In the genomic region with DNA sequence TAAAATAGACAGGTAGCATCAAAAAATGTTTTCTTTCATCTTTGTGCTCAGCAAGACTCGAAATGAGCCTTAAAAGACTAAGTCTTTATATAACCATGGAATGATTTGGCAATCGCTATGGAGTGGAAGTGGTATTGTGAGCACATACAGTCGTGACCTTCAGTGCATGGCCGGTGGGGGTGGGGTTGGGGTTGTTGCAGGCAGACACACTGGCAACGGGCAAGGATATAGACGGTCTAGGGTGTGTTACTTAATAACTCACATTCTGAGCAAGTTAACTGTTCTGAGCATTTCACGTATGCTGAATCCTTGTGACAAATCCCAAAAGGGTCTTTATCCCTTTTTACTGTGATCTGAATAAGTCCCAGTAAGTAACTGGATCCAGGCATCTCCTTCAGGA, we compare ENCODE assay signal across 14 mouse cellular contexts.
"Had no signal": no experiment of that assay in that cellular context is flagged by ENCODE, and none has a peak within 500 bp of the region (broad histone marks: within the 10 kb centered on the region; RNA-seq: fewer than 3 reads in every experiment).

No protein-coding gene starts in this region.

- H3K27ac ChIP-seq: limb, embryonic 15.5 days; liver, embryonic 15.5 days; macrophage; midbrain, embryonic 15.5 days; stomach, embryonic 15.5 days had no signal

- H3K27me3 ChIP-seq: limb, embryonic 12.5 days; limb, embryonic 15.5 days; liver, embryonic 15.5 days; midbrain, embryonic 12.5 days; midbrain, embryonic 15.5 days; neural tube, embryonic 12.5 days; stomach, embryonic 15.5 days had no signal

- DNase-seq: left cerebral cortex, postnatal 4 days; lung, adult 2 months; retina, postnatal 1 day; right cerebral cortex, postnatal 25 days; spleen, adult 18-20 months; thymus, postnatal 36 days had no signal

- H3K9me3 ChIP-seq: limb, embryonic 12.5 days; limb, embryonic 15.5 days; liver, embryonic 15.5 days; midbrain, embryonic 12.5 days; midbrain, embryonic 15.5 days; neural tube, embryonic 12.5 days; stomach, embryonic 15.5 days had no signal

- H3K9ac ChIP-seq: limb, embryonic 12.5 days; limb, embryonic 15.5 days; liver, embryonic 15.5 days; midbrain, embryonic 12.5 days; midbrain, embryonic 15.5 days; neural tube, embryonic 12.5 days; stomach, embryonic 15.5 days had no signal

- H3K4me2 ChIP-seq: limb, embryonic 12.5 days; limb, embryonic 15.5 days; liver, embryonic 15.5 days; midbrain, embryonic 12.5 days; midbrain, embryonic 15.5 days; neural tube, embryonic 12.5 days; stomach, embryonic 15.5 days had no signal

- H3K4me3 ChIP-seq: limb, embryonic 12.5 days; limb, embryonic 15.5 days; liver, embryonic 15.5 days; midbrain, embryonic 12.5 days; midbrain, embryonic 15.5 days; neural tube, embryonic 12.5 days; stomach, embryonic 15.5 days had no signal

- ATAC-seq: midbrain, embryonic 15.5 days had no signal

- H3K36me3 ChIP-seq: limb, embryonic 12.5 days; limb, embryonic 15.5 days; liver, embryonic 15.5 days; midbrain, embryonic 12.5 days; midbrain, embryonic 15.5 days; neural tube, embryonic 12.5 days; stomach, embryonic 15.5 days had no signal

- H3K4me1 ChIP-seq: liver, embryonic 15.5 days had no signal
